In genomic region chr9:44491351-44491750, GRCm38 (mm10) we compare ENCODE assay signal across 12 mouse cellular contexts. TPM values are rescaled to one million over a fixed set of nuclear protein-coding genes. Genes with fewer than 3 reads are reported as not detected.
A peak's percentile ranks its signal among the peaks of the same experiment; 100 is the strongest.
DNase-seq lines count a peak whose midpoint lies in the region; ATAC-seq and TF ChIP-seq lines count a peak whose summit lies in the region.
"Had no signal": no experiment of that assay in that cellular context is flagged by ENCODE, and none has a peak within 500 bp of the region (broad histone marks: within the 10 kb centered on the region; RNA-seq: fewer than 3 reads in every experiment).

No protein-coding gene starts in this region.

- H3K4me1 ChIP-seq in lung, embryonic 15.5 days: peaks cover 99% of the 10 kb centered on the region
- H3K4me1 ChIP-seq in kidney, postnatal 0 days (replicated peaks; ENCODE audit: insufficient read depth, low read length): peaks cover 92% of the 10 kb centered on the region
- peaks cover 98% of the 10 kb centered on the region for H3K4me1 ChIP-seq in stomach, embryonic 15.5 days

- no peak overlapping the region for H3K9ac ChIP-seq in lung, embryonic 15.5 days
- H3K9ac ChIP-seq in kidney, postnatal 0 days (ENCODE audit: low read depth, low read length): no peak overlapping the region
- no peak overlapping the region for H3K9ac ChIP-seq in stomach, embryonic 15.5 days

- ATAC-seq in lung, embryonic 15.5 days (ENCODE audit: borderline replicate concordance, extremely low read depth, low FRiP score, low TSS enrichment): no peak
- no peak for ATAC-seq in kidney, postnatal 0 days (replicated peaks; ENCODE audit: low FRiP score, low read depth)
- no peak for ATAC-seq in stomach, embryonic 15.5 days (ENCODE audit: insufficient read depth, low FRiP score, low read depth)

- TF ChIP-seq CTCF in kidney, postnatal 0 days (IDR thresholded peaks at IDR 0.05; ENCODE audit: low read depth): no peak

- H3K9me3 ChIP-seq in lung, embryonic 15.5 days: no peaks in the 10 kb centered on the region
- no peaks in the 10 kb centered on the region for H3K9me3 ChIP-seq in kidney, postnatal 0 days (replicated peaks; ENCODE audit: low read length)
- H3K9me3 ChIP-seq in stomach, embryonic 15.5 days: no peaks in the 10 kb centered on the region
- H3K9me3 ChIP-seq: neural tube, embryonic 12.5 days had no signal

- intact Hi-C loops in gastrocnemius, postnatal 14 days (cut with DNase I; ENCODE audit: low total_unique reads): no loop called here

- H3K36me3 ChIP-seq in lung, embryonic 15.5 days: 0 out of 2 replicates have a peak, but pooled peaks cover 4% of the 10 kb centered on the region
- H3K36me3 ChIP-seq in kidney, postnatal 0 days (ENCODE audit: insufficient read depth, low read length): no peaks in the 10 kb centered on the region
- H3K36me3 ChIP-seq in stomach, embryonic 15.5 days: no peaks in the 10 kb centered on the region; the same call in 1 of the 2 replicates
- H3K36me3 ChIP-seq: neural tube, embryonic 12.5 days had no signal

- peak; percentile 5 for DNase-seq in gastrocnemius, postnatal 25 days
- DNase-seq in gastrocnemius, postnatal 14 days: no peak
- no peak for DNase-seq in lung, postnatal 36 days
- no peak for DNase-seq in kidney, postnatal 0 days (ENCODE audit: low spot score)
- DNase-seq in spleen, adult 12 weeks (ENCODE audit: low spot score): no peak
- DNase-seq in urinary bladder, postnatal 10 days (ENCODE audit: low spot score): no peak
- DNase-seq: right cerebral cortex, postnatal 14 days had no signal

- WGBS in lung, embryonic 15.5 days: 76% methylated on average over 10 of the region's 10 CpGs
- 37% methylated on average over 10 of the region's 10 CpGs for WGBS in kidney, postnatal 0 days
- 79% methylated on average over 10 of the region's 10 CpGs for WGBS in stomach, embryonic 15.5 days

- no peak overlapping the region for H3K4me2 ChIP-seq in lung, embryonic 15.5 days
- H3K4me2 ChIP-seq in kidney, postnatal 0 days (ENCODE audit: low read length): no peak overlapping the region
- H3K4me2 ChIP-seq in stomach, embryonic 15.5 days: 0 out of 2 replicates have a peak overlapping the region, but pooled peaks have one; percentile 69
- H3K4me2 ChIP-seq: neural tube, embryonic 12.5 days had no signal

- H3K4me3 ChIP-seq in lung, embryonic 15.5 days: no peak overlapping the region
- H3K4me3 ChIP-seq in kidney, postnatal 0 days (replicated peaks; ENCODE audit: low read depth, low read length): no peak overlapping the region
- H3K4me3 ChIP-seq in stomach, embryonic 15.5 days (replicated peaks): no peak overlapping the region
- H3K4me3 ChIP-seq: neural tube, embryonic 12.5 days had no signal

- peak overlapping the region; percentile 95; the same call in 1 of the 2 replicates for H3K27ac ChIP-seq in lung, embryonic 15.5 days
- peak overlapping the region; percentile 95 for H3K27ac ChIP-seq in kidney, postnatal 0 days
- H3K27ac ChIP-seq in stomach, embryonic 15.5 days: peak overlapping the region; percentile 97
- H3K27ac ChIP-seq: neural tube, embryonic 12.5 days had no signal

- no peaks in the 10 kb centered on the region for H3K27me3 ChIP-seq in lung, embryonic 15.5 days
- no peaks in the 10 kb centered on the region for H3K27me3 ChIP-seq in kidney, postnatal 0 days (ENCODE audit: insufficient read depth, low read length)
- no peaks in the 10 kb centered on the region for H3K27me3 ChIP-seq in stomach, embryonic 15.5 days (replicated peaks)
- H3K27me3 ChIP-seq: neural tube, embryonic 12.5 days had no signal

RNA-seq across cellular contexts. Expression of gene Bcl9l, which starts 8.7 kb away (rescaled TPM):
- 10 to 100 TPM; 33.6 to 40.7 TPM for total RNA-seq in gastrocnemius, postnatal 25 days (2021)
- 10 to 100 TPM; 38.9 to 44.2 TPM for total RNA-seq in gastrocnemius, postnatal 14 days (2021)
- 17.1 and 17.3 TPM in 2 replicates for polyA plus RNA-seq in lung, embryonic 15.5 days (2015; fragmentation: Nextera tagmentation; extraction: Ambion mirVana)
- polyA plus RNA-seq in kidney, postnatal 0 days (2015; fragmentation: Nextera tagmentation; extraction: Ambion mirVana): 8.7 and 9.1 TPM in 2 replicates
- 12.0 and 12.1 TPM in 2 replicates for polyA plus RNA-seq in stomach, embryonic 15.5 days (2015; fragmentation: Nextera tagmentation; extraction: Ambion mirVana)

RNA-seq across cellular contexts. Expression of gene Upk2, which starts 36.6 kb away (rescaled TPM):
- under 1 TPM; 0.32 to 0.43 TPM for total RNA-seq in gastrocnemius, postnatal 25 days (2021)
- under 1 TPM; 0.35 to 0.78 TPM for total RNA-seq in gastrocnemius, postnatal 14 days (2021)
- 1.3 and 1.5 TPM in 2 replicates for polyA plus RNA-seq in lung, embryonic 15.5 days (2015; fragmentation: Nextera tagmentation; extraction: Ambion mirVana)
- polyA plus RNA-seq in kidney, postnatal 0 days (2015; fragmentation: Nextera tagmentation; extraction: Ambion mirVana): 19.9 and 27.8 TPM in 2 replicates
- 18.2 and 26.2 TPM in 2 replicates for polyA plus RNA-seq in stomach, embryonic 15.5 days (2015; fragmentation: Nextera tagmentation; extraction: Ambion mirVana)
- total RNA-seq: left cerebral cortex, postnatal 14 days; megakaryocyte, adult 5-6 weeks had no signal

RNA-seq across cellular contexts. Expression of gene Foxr1, which starts 50.4 kb away (rescaled TPM):
- not detected for total RNA-seq in gastrocnemius, postnatal 25 days (2021)
- not detected for total RNA-seq in gastrocnemius, postnatal 14 days (2021)
- polyA plus RNA-seq in lung, embryonic 15.5 days (2015; fragmentation: Nextera tagmentation; extraction: Ambion mirVana): not detected in 2 replicates
- not detected in 2 replicates for polyA plus RNA-seq in kidney, postnatal 0 days (2015; fragmentation: Nextera tagmentation; extraction: Ambion mirVana)
- polyA plus RNA-seq in stomach, embryonic 15.5 days (2015; fragmentation: Nextera tagmentation; extraction: Ambion mirVana): not detected in 2 replicates
- total RNA-seq: left cerebral cortex, postnatal 14 days; megakaryocyte, adult 5-6 weeks had no signal
- polyA plus RNA-seq: neural tube, embryonic 12.5 days had no signal
